Mouse (Mus musculus) mature B cell (primary cell): ENCODE data around the gene Lama1.
"Not testable (repeated sequence)": the region's sequence is repeated elsewhere in the genome, so short reads cannot be mapped to it uniquely, and the experiment has no call there.

Experiments used
- in situ Hi-C: fragments of 300-500 bp; cut with MboI; formaldehyde crosslinking; loops from 2 replicates; pipeline ENCODE4 v1.14.3; 2019

The Lama1 gene

DNA sequence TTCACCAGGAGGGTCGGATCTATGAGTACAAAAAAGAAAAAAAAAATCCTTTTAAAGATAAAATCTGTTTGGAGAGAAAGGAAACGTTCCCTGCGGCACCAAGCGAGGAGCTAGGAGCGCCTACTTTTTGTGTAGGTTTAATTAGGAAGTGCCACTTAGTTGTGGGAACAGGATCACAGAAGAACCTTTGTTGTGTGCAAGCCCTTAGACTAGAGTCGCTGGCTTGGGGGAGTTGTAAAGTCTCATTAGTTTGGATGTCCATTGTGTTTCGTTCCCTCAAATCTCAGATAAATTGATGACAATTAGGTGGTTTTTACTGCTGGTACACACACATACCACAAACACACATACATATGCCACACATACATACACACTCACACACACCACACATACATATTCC is 25.0 kb downstream of the Lama1 start:
- in situ Hi-C loops, result no loop called here

DNA sequence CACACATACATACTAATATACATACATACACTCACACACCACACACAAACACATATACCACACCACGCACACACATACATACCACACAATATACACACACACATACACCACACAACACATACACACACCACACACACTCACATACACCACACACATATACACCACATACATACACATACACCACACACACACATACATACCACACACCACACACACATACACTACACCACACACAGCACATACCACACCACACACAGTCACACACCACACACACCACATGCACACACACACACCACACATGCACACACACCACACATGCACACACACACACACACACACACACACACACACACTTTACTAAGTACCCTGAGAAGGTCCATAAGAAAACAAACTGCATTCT is 25.5 kb downstream of the Lama1 start:
- in situ Hi-C loops, result no loop called here

DNA sequence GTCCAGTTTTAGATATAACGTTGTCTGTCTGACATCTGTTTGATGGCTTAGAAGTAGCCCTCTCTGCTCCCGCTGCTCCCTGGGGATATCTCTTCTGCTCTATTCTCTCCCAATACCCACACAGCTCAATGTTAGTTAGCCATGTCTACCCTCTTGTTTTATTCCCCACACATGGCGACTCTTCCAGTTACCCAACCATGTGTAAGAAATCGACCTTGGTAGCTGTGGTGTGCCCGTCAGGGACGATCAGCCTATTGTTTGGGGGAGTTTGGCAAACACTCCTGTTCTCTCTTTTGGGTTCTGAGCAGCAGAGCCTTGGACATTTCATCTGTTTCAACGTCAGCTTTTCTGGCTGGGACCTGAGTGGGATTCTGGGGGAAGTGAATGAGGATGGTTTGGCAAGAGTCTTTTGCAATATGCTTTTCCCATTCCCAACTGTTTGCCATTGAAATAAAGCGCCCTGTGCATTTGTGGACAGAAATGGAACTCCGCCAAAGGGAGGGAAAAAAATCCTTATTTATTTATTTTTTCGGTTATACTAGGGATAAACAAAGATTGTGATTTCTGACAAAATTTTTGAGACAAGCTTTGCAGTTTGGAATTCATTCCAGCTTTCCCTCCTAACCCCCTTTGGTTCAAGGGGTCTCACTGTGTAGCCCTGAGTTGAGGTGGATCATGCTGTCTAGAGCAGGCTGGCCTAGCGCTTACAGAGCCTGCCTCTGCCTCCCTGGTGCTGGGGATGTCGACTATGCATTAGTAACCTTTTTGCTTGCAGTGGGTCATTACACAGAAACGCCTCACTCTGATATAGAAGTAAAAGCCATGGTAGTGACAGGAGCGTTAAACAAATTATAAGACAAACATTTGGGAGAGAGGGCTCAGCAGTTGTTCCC is 26.4 kb downstream of the Lama1 start:
- in situ Hi-C loops, result no loop called here

- in situ Hi-C loops, result no loop called here
Measured at GRCm38 (mm10) chr17:67726601-67727000, 29.5 kb downstream of the Lama1 start.

GRCm38 (mm10) chr17:67728751-67729150 is 31.7 kb downstream of the Lama1 start:
- in situ Hi-C loops, result no loop called here

DNA sequence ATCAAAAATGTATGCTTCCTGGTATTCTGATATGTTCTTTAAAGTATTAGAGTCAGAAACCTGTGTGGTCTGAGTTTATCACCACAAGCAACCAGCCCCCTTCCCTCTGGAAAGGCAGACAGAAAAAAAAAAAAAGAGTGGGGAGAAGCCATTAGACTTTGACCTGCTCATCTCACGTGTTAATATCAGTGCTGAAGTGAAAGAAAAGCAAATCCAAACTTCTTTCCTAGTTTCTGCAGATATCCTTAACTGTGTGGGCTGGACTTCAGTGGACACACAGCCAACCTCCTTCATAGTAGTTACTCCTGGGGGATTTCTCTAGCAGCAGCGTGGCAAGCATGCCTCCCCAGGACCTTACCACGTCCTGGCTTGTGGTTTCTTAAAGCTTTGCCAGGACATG is 34.0 kb downstream of the Lama1 start:
- in situ Hi-C loops, result no loop called here

GRCm38 (mm10) chr17:67731964-67732363 is 34.9 kb downstream of the Lama1 start:
- in situ Hi-C loops, result no loop called here

- in situ Hi-C loops, result no loop called here
Measured at GRCm38 (mm10) chr17:67733516-67733915, 36.5 kb downstream of the Lama1 start.

GRCm38 (mm10) chr17:67735722-67736121 is 38.7 kb downstream of the Lama1 start:
- in situ Hi-C loops, result no loop called here

GRCm38 (mm10) chr17:67741229-67741628 is 44.2 kb downstream of the Lama1 start:
- in situ Hi-C loops, result not testable (repeated sequence)

DNA sequence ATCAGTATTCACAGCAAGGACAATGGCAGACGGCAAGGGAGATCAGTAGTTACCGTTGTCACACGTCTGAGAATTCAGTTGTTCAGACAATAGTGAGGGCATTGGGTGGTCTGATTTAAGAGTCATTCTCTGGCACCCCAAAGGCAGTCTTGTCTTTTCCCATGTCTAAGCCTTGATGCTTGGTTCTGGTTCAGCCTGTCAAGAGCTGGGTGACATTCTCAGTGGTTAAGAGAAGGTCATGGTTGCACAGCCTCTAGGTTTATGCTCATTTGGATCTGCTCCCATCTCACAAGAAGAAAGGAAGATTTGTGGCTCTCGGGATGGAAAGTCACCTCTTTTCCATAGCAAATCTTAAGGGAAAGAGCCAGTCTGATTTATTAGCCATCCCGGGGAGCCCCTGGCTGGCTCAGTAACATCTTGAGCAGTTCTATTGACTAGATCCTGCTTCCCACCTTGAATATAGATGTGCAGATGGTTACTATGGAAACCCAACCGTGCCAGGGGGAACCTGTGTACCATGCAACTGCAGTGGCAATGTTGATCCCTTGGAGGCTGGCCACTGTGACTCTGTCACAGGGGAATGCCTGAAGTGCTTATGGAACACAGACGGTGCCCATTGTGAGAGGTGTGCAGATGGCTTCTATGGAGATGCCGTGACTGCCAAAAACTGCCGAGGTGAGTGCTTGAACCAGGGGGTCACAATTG is 67.3 kb downstream of the Lama1 start:
- in situ Hi-C loops, result no loop called here

GRCm38 (mm10) chr17:67773608-67774007 is 76.5 kb downstream of the Lama1 start:
- in situ Hi-C loops, result no loop called here

DNA sequence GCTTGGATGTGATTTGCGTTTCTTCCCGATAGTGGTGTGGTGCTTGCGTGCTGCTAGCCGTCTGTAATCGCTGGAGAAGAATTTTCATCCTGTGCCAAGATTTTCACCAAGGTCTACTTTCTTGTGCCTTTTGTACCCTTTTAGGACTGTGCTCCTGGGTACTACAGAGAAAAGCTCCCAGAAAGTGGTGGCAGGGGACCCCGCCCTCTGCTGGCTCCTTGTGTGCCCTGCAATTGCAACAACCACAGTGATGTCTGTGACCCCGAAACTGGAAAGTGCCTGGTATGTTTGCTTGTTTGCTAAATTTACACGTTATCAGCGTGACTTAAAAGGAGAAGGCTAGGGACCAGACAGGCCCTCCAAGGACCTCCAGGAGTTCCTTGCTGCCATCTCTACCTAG is 79.7 kb downstream of the Lama1 start:
- in situ Hi-C loops, result no loop called here

GRCm38 (mm10) chr17:67779812-67780211 is 82.8 kb downstream of the Lama1 start:
- in situ Hi-C loops, result no loop called here

DNA sequence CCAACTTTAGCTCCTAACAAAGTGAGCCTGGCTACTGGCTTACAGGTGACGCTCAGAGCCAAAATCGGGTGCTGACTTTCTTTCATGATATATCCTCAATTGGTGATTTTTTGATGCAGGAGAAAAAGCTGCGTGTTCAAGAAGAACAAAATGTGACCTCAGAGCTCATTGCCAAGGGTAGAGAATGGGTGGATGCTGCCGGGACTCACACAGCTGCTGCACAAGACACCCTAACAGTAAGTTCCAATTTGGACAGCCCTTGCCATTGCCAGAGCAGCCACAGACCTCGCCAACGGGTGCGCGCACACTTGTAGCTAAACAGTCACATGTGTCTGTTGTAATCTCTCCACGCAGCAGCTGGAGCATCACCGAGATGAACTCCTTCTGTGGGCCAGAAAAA is 94.0 kb downstream of the Lama1 start:
- in situ Hi-C loops, result no loop called here

GRCm38 (mm10) chr17:67809171-67809570 is 112.1 kb downstream of the Lama1 start:
- in situ Hi-C loops, result no loop called here

DNA sequence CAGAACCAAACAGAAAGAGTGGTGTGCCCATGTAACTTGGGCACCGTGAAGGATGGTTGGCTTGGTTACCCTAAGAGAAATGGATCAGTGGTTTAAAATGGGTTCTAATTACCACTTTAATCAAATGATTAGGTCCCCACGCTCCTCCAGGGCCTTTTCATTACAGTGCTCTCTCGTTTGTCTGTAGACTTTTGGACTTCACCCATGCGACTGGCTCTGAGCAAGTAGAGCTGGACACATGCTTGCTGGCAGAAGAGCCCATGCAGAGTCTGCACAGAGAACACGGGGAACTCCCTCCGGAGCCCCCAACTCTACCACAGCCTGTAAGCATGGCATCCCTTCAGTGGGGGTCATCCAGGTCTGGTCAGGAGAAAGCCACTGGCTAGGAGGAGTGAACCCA is 116.6 kb downstream of the Lama1 start:
- in situ Hi-C loops, result no loop called here

DNA sequence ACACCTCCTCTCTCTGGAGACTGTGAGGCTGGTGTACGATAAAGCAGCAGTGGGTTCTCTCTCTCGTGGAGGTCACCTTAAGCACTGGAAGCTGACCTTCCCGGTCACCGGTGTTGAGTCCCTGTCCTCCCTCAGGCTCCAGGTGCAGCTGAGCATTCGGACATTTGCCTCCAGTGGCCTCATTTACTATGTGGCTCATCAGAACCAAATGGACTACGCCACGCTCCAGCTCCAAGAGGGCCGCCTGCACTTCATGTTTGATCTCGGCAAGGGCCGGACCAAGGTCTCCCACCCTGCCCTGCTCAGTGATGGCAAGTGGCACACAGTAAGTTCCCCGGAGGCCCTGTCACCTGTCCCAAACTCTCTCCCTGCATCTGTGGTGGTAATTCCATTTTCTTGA is 118.7 kb downstream of the Lama1 start:
- in situ Hi-C loops, result no loop called here

DNA sequence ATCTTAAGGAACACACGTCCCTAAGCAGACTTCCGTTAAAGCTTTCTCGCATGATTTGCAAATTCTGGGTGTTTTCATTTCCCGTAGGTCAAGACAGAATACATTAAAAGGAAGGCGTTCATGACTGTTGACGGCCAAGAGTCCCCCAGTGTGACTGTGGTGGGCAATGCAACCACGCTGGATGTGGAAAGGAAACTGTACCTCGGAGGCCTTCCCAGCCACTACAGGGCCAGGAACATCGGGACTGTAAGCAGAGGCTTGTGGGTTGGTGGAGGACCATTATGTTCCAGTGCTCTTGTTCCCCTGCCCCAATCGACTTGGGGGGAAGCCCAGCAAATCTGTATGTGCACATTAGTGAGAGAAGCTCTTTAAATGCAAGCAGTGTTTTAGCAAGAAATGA is 119.9 kb downstream of the Lama1 start:
- in situ Hi-C loops, result no loop called here

GRCm38 (mm10) chr17:67827431-67827830 is 130.4 kb downstream of the Lama1 start:
- in situ Hi-C loops, result no loop called here

- in situ Hi-C loops, result no loop called here
Measured at GRCm38 (mm10) chr17:67836146-67836895, 139.3 kb downstream of the Lama1 start.

DNA sequence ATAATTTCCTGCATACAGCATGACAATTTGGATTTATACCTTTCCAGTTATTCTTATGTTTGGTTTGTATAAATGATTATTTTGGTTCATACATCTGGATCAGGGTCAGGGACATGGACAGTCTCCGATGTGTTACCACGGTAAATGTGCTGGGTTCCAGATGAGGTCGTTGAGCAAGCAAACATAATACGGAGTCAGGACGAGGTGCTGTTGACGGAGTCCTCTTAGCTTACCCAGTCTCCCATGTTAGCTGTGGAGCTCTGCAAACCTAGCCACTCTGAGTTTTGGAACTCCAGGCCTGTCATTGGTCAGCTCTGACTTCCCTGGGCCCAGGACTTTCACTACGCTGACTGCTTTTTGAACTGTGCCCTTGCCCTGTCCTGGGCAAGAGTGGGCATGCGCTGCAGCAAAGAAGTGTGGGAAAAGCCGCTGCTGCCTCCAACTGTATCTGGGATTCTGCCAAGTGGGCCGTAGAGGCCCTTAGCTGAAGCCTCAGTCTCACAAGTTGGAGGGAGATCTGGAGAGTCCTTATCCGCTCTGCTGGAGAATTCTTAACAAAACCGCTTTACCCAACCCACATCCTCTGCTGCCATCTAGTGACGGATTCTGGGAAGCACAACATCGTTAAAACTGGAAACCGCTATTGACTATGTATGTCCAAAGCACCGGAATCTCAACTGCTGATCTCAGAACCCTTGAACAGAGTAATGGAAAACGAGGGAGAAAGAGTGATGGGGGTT is 140.5 kb downstream of the Lama1 start:
- in situ Hi-C loops, result no loop called here
